Comparison of ENCODE assay signal across 9 mouse cellular contexts in genomic region chr14:25749143-25749909, GRCm38 (mm10). TPM values are rescaled to one million over a fixed set of nuclear protein-coding genes. Genes with fewer than 3 reads are reported as not detected.
DNase-seq lines count a peak whose midpoint lies in the region; ATAC-seq lines count a peak whose summit lies in the region.
"Had no signal": no experiment of that assay in that cellular context is flagged by ENCODE, and none has a peak within 500 bp of the region (broad histone marks: within the 10 kb centered on the region; RNA-seq: fewer than 3 reads in every experiment).

No protein-coding gene starts in this region.

- WGBS in heart, embryonic 15.5 days = 43% methylated on average over 13 of the region's 13 CpGs

- peak overlapping the region; percentile 55 for H3K27ac ChIP-seq in heart, embryonic 15.5 days

- peak; percentile 74 for DNase-seq in adrenal gland, postnatal 14 days
- no peak for DNase-seq in adrenal gland, postnatal 4 days (ENCODE audit: low spot score in 2 of 2)
- peak; percentile 23 for DNase-seq in urinary bladder, adult 2 months (ENCODE audit: low spot score)
- no peak for DNase-seq in urinary bladder, postnatal 10 days (ENCODE audit: low spot score)
- DNase-seq in thymus, postnatal 0 days (ENCODE audit: low spot score) = no peak
- DNase-seq in left cerebral cortex, postnatal 4 days = no peak
- no peak for DNase-seq in Muller cell, postnatal 12 days (ENCODE audit: inconsistent ontology term)
- DNase-seq: thymus, postnatal 4 days had no signal

- intact Hi-C loops in left cerebral cortex, postnatal 4 days (cut with DNase I) = no loop called here

- H3K9me3 ChIP-seq in heart, embryonic 15.5 days (replicated peaks) = no peaks in the 10 kb centered on the region

- no peak overlapping the region for H3K4me2 ChIP-seq in heart, embryonic 15.5 days

- no peaks in the 10 kb centered on the region for H3K27me3 ChIP-seq in heart, embryonic 15.5 days

- H3K4me3 ChIP-seq in heart, embryonic 15.5 days = no peak overlapping the region

- H3K36me3 ChIP-seq in heart, embryonic 15.5 days = peaks cover 22% of the 10 kb centered on the region; the same call in 1 of the 2 replicates

- ATAC-seq in heart, embryonic 15.5 days (replicated peaks; ENCODE audit: insufficient number of reproducible peaks, insufficient read depth, low FRiP score, low read depth) = no peak

- H3K4me1 ChIP-seq in heart, embryonic 15.5 days (replicated peaks) = peaks cover 76% of the 10 kb centered on the region

- no peak overlapping the region for H3K9ac ChIP-seq in heart, embryonic 15.5 days

RNA-seq across cellular contexts. Expression of gene Zcchc24, which starts 19.5 kb away (rescaled TPM):
- total RNA-seq in adrenal gland, postnatal 14 days (2021) = 32.3 and 32.5 TPM in 2 replicates
- total RNA-seq in adrenal gland, postnatal 4 days (2021) = 10 to 100 TPM; 30.2 to 34.7 TPM
- polyA plus RNA-seq in urinary bladder, adult 2 months (2012; rRNA removed) = 62.1 and 79.7 TPM in 2 replicates
- polyA plus RNA-seq in heart, embryonic 15.5 days (2015; fragmentation: Nextera tagmentation; extraction: Ambion mirVana) = 22.4 and 26.8 TPM in 2 replicates
- 7.6 and 9.0 TPM in 2 replicates for polyA plus RNA-seq in thymus, postnatal 0 days (2015; fragmentation: Nextera tagmentation; extraction: Ambion mirVana)
- 10 to 100 TPM; 34.2 to 34.8 TPM for total RNA-seq in left cerebral cortex, postnatal 4 days (2021)

RNA-seq across cellular contexts. Expression of gene Ppif, which starts 55.4 kb away (rescaled TPM):
- 52.4 and 53.9 TPM in 2 replicates for total RNA-seq in adrenal gland, postnatal 14 days (2021)
- total RNA-seq in adrenal gland, postnatal 4 days (2021) = 10 to 100 TPM; 35.2 to 38.8 TPM
- 21.2 and 27.2 TPM in 2 replicates for polyA plus RNA-seq in urinary bladder, adult 2 months (2012; rRNA removed)
- polyA plus RNA-seq in heart, embryonic 15.5 days (2015; fragmentation: Nextera tagmentation; extraction: Ambion mirVana) = 102 and 108 TPM in 2 replicates
- polyA plus RNA-seq in thymus, postnatal 0 days (2015; fragmentation: Nextera tagmentation; extraction: Ambion mirVana) = 30.4 and 37.2 TPM in 2 replicates
- 10 to 100 TPM; 19.9 to 20.8 TPM for total RNA-seq in left cerebral cortex, postnatal 4 days (2021)

Comparison
In these comparisons a context has a peak if more than half of its experiments do, and no peak if none do; other contexts are left out.
1. DNase-seq: peak in adrenal gland, postnatal 14 days (single experiment) and urinary bladder, adult 2 months (single experiment); none in adrenal gland, postnatal 4 days (0 of 2), urinary bladder, postnatal 10 days (single experiment), thymus, postnatal 0 days (single experiment), left cerebral cortex, postnatal 4 days (single experiment) and Muller cell, postnatal 12 days (single experiment).